Mouse (Mus musculus) thymus, postnatal 25 days (tissue): ENCODE data around the gene Ccne1.
"Not testable (repeated sequence)": the region's sequence is repeated elsewhere in the genome, so short reads cannot be mapped to it uniquely, and the experiment has no call there.

Experiments used
- DNase-seq: peaks from one replicate; pipeline ENCODE4 v3.0.0; 2022

Ccne1 gene

DNA sequence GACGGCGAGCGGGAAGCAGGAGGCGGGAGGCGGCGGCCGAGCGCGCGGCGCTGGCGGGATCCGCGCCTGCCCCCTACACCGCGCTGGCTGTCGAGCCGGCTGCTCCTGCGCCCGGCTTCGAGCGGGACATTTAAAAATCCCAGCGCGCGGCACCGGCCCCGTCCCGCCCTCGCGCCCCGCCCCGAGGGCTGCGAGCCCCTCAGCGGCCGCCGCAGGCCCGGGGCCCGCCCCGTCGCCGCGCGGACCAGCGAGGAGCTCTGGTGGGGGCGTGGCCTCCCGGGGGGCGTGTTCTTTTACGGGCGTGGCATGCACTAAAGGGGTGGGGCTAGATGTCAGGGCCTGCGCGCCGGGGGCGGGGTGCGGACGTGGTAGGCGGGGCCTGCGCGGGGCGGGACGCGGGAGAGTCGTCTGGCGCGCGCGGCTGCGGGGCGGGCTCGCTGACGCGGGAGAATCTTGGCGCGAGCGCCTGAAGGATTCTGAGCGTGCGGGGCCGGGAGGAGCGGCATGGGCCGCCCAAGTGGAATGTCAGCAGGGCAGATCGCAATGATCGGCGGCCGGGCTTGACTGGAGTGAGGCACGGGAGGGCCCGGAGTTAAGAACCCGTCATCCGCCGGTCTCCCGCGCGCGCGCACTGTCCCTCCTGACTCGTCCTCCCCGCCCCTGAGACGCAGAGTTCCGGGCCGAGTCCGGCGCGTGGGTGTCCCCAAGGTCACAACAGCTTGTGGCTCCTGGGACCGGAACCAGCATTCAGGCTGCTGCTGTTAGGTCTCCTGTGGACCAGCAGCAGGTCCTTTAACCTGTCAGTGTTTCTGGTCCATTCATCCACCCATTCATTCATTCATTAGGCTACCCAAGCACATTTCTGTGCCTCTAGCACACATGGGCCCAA, at the start of gene Ccne1:
TSS of gene Ccne1 (minus strand) at position 164 of the 889 bp plus-strand sequence.
- DNase-seq = peak; percentile 100

- no peak for DNase-seq
These were observed 48.5 kb upstream of the Ccne1 start for GRCm38 (mm10) chr7:38155829-38156228.

DNA sequence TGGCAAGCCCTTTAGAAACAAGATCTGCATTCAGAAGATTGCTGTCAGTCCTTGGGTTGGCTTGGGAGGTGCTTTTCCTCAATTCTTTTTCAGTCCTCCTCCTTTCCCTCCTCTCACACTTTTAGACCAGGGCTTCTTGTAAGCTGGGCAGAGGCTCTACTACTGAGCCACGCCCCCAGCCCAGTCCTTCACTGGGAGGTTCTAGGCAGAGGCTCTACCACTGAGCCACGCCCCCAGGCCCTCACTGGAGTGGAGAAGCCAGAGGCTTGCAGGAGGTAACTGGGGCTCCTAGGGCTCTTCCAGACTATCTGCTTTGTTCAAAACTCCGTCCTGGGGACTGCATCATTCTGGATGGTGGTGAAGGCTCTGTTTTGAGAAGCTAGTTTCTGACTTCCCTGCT, 45.2 kb upstream of the Ccne1 start:
- no peak for DNase-seq

- DNase-seq = no peak
These were observed 44.5 kb upstream of the Ccne1 start for GRCm38 (mm10) chr7:38151706-38152312.

DNA sequence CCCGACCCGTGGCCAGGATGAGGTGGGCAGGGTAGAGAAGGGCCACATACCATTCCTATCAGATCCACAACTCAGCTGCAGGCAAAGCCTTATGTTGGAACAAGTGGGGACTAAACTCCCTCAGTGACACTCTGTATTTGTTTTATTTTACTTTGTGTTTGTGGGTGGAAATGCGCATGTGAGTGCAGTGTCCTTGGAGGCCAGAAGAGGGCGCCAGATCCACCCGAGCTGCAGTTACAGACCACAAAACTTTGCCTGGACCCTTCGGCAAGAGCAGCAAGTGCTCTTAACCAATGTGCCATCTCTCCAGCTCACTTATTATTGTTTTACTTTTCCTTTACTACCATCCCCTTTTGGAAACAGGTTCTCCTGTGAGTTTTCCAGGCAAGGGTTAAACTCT, 40.1 kb upstream of the Ccne1 start:
- no peak for DNase-seq

DNA sequence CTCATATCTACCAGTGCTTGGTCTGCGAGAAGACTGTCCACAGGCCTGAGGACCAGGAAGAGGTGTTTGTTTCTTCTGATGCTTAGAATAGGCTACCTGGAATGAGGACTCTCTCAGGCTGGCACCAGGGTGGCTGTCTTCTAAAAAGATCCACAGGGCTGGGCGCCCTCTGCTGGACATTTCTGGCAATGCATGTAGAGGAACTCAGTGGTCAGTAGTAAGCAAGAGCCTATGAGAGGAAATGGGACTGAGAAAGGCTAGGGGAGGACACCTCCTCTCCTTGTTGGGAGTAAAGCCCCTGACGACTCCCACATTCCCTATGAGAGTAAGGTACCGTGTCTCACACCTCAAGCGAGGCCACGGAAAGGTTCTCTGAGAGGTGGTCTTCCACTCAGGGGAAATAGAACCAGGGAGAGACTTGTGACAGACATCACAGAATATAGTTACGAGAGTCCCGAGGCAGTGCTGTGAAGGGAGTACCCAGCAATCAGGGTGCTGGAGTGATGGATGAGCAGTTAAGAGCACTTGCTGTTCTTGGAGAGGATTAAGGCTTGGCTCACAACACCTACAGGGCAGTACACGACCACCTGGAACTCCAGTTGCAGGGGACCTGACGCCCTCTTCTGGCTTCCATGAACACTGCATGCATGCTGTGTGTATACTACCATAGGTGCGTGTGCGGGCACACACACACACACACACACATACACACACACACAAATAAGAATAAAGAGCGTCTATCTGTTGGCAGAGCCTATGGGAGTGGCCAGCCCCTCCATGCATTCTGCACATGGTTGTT, 34.6 kb upstream of the Ccne1 start:
- DNase-seq = peak; percentile 82

DNA sequence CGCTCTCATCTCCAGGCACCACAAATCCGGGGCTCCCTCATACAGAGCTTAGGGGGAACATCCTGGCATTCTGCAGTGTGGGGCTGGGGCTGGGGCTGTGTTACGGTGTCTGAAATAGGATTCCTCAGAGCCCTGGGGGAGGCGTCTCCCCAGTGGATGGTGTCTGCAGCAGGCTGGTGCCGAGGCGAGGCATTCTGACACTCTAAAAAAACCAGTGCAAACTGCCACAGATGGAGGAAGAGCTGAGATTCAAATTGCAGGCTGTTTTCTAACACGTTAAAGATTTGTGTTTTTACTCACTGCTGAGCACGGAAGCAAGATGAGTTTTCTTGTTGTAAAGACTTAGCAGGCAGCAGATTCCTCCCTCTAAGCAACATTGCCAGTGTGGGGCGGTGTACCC, 33.0 kb upstream of the Ccne1 start:
- DNase-seq = no peak

DNA sequence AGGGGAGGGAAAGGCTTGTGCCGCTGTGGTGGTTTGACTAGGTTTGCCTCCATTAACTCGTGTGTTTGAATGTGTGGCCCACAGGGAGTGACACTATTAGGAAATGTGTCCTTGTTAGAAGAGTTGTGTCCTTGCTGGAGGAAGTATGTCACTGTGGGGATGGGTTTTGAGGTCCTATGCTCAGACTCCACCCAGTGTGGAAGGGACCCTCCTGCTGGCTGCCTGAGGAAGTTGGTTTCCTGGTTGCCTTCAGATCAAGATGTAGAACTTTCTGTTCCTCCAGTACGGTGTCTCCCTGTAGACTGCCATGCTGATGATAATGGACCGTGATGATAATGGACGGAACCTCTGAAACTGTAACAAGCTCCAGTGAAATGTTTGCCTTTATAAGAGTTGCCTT, 27.1 kb upstream of the Ccne1 start:
- DNase-seq = no peak

GRCm38 (mm10) chr7:38131186-38131585, 23.9 kb upstream of the Ccne1 start:
- DNase-seq = peak; percentile 62

DNA sequence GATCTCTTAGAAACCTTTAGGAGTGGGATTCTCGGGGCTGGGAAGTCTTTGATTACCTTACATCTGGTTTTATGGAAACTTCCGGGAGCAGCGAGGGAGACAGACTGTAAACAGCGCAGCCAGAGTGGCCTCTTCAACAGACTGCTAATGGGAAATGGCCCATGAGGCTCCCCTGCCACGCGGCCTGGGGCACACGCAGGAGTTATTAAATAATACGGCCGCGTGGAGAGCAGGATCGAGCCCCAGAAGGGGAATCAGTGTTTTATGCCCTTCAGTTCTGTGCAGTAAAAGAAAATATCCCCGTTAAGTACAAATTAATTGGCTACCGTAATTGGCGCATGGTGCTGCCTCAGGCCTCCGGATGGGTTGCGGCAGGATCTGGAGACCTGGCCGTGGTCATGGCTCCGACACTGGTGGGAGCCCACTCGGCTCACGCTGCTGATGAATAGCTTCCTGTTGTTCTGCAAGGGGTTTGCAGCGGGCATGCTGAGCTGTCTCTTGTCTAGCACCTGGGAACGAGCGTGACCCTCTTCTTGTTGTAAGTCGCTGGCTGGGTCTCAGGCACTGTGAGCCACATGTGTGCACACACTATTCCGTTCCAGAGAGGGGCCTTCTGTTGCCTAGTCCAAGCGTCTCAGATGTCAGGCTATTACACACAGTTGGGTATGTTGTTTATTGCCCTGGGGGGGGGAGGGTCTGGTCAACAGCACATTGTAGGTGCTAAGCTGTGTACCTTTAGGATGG, 22.8 kb upstream of the Ccne1 start:
- DNase-seq = no peak

- no peak for DNase-seq
These were observed 22.2 kb upstream of the Ccne1 start for GRCm38 (mm10) chr7:38129491-38129890.

GRCm38 (mm10) chr7:38128256-38128655, 20.9 kb upstream of the Ccne1 start:
- DNase-seq = not testable (repeated sequence)

DNA sequence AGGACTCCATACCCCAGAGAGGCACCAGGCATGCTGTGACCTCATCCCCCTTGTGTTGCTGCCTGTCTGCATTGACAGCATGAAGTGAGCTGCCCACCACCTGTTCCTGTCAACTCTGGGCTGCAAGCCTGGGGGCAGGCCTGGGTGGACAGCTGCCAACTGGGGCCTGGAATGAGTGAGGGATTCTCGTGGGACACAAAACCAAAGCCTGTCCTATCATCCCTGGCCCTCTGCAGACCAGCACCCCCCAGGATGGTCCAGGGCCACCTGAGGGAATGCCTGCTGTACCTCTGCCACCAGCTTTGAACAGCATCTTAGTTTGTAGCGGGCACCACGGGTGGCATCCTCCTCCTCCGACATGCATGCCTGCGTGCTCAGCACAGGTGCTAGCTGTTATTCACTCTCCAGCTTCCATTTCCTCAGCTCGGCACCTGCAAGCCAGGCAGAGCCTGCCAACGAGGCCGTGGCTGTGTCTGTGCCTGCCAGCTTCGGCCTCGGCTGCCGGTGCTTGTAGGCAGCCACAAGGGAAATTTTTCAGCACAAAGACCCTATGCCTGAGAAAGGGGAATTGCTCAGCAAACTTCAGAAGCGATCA, 18.3 kb upstream of the Ccne1 start:
- DNase-seq = no peak

DNA sequence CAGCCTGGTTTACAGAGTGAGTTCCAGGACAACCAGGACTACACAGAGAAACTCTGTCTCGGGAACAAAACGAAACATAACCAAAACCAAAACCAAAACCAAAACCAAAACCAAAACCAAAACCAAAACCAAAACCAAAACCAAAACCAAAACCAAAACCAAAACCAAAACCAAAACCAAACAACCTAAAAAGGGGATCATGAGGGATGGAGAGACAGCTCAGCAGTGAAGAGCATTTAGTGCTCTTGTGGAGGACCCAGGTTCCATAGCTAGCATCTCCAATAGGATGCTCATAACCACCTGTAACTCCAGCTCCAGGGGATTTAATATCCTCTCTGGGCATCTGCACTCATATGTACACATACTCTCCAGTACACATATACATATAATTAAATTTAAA, 16.8 kb upstream of the Ccne1 start:
- DNase-seq = not testable (repeated sequence)

DNA sequence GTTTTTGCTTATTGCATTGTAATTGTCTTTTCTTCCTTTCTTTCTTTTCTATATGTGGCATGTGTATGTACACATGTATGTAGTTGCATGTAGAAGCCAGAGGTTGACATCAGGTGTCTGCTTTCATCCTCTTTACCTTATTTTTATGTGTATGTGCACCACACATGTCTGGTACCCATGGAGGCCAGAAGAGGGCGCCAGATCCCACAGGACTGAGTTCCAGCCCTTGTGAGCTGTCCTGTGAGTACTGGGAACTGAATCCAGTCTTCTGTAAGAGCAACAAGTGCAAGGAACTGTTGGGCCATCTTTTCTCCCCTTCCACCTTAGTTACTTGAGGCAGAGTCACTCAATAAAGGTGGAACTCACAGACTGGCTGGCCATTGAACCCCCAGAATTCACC, 11.3 kb upstream of the Ccne1 start:
- no peak for DNase-seq

GRCm38 (mm10) chr7:38112451-38112850, 5.1 kb upstream of the Ccne1 start:
- DNase-seq = no peak

GRCm38 (mm10) chr7:38111996-38112395, 4.7 kb upstream of the Ccne1 start:
- no peak for DNase-seq

GRCm38 (mm10) chr7:38108260-38108632, 912 bp upstream of the Ccne1 start:
- DNase-seq = peak; percentile 60

GRCm38 (mm10) chr7:38106711-38107311, 523 bp downstream of the Ccne1 start:
- DNase-seq = peak; percentile 45

DNA sequence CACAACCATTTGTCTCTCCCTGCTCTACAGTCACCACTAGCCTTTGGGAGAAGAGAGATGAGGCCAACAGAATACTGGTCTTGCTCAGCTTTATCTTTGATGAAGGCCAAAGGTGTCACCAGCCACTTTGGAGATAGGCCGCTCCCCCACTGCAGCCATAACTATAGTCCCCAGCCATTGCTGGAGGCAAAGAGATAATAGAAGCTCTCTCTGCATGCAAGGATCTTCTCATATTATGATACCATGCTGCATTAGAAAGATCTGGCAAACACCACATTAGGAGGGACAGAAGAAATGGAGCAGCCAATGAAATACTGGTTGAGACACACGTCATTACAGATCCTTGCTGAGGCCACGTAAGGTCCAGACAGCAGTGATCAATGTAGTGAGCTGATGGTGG, 2.0 kb downstream of the Ccne1 start:
- no peak for DNase-seq

- peak; percentile 68 for DNase-seq
These were observed 3.2 kb downstream of the Ccne1 start for GRCm38 (mm10) chr7:38104097-38104496.

DNA sequence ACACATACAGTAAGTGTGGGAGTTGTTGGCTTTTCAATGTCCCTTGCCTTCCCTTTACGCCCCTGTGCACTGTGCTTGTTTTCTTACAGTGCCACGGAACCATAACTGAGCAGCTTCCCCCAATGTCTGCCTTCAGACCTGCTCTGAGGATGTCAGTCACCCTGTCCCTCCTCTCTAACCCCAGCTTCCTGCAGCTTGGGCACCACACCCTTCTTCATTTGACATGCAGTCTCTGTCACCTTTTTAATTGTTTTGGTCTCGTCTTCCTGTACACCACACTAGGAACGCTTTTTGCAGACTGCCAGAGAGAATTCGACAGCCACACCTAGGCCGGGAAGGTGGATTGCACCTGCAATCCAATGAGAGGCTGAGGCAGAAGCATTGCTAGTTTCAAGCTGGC, 13.0 kb downstream of the Ccne1 start:
- DNase-seq = peak; percentile 51
